Mouse (Mus musculus): ENCODE data around the gene Gm10722. TPM values are rescaled to one million over a fixed set of nuclear protein-coding genes. Genes with fewer than 3 reads are reported as not detected.
"Not testable (repeated sequence)": the region's sequence is repeated elsewhere in the genome, so short reads cannot be mapped to it uniquely, and the experiment has no call there.

The Gm10722 gene
- not detected in 2 replicates for polyA plus RNA-seq (2014; fragmentation: Nextera tagmentation; extraction: Ambion mirVana)

GRCm38 (mm10) chr9:3000445-3000972, at the start of gene Gm10722:
Gene Gm10722 (plus strand): TSS chr9:3000922.
- H3K4me1 ChIP-seq (replicated peaks; ENCODE audit: control insufficient read depth, insufficient read depth, low read length); H3K36me3 ChIP-seq (ENCODE audit: control insufficient read depth, insufficient read depth, low read length); H3K27me3 ChIP-seq (ENCODE audit: control insufficient read depth, insufficient read depth, low read length); H3K9me3 ChIP-seq (ENCODE audit: control insufficient read depth, low read length); H3K9ac ChIP-seq (ENCODE audit: low read length); H3K27ac ChIP-seq (ENCODE audit: low read depth, low read length); H3K4me3 ChIP-seq (ENCODE audit: low read depth, low read length); ATAC-seq (replicated peaks; ENCODE audit: low FRiP score); H3K4me2 ChIP-seq (ENCODE audit: low read depth, low read length, severe bottlenecking): not testable (repeated sequence)
- WGBS, result 66% methylated on average over 12 of the region's 12 CpGs
- DNase-seq (ENCODE audit: low spot score), result peak; percentile 47

- WGBS, result 66% methylated on average over 8 of the region's 8 CpGs
- not testable (repeated sequence) for H3K4me2 ChIP-seq (ENCODE audit: low read depth, low read length, severe bottlenecking); H3K9ac ChIP-seq (ENCODE audit: low read length); H3K4me3 ChIP-seq (ENCODE audit: low read depth, low read length); DNase-seq (ENCODE audit: low spot score); H3K9me3 ChIP-seq (ENCODE audit: control insufficient read depth, low read length); H3K4me1 ChIP-seq (replicated peaks; ENCODE audit: control insufficient read depth, insufficient read depth, low read length); H3K27me3 ChIP-seq (ENCODE audit: control insufficient read depth, insufficient read depth, low read length); ATAC-seq (replicated peaks; ENCODE audit: low FRiP score); H3K27ac ChIP-seq (ENCODE audit: low read depth, low read length); H3K36me3 ChIP-seq (ENCODE audit: control insufficient read depth, insufficient read depth, low read length)
Observed at GRCm38 (mm10) chr9:3001006-3001405, 284 bp downstream of the Gm10722 start.

DNA sequence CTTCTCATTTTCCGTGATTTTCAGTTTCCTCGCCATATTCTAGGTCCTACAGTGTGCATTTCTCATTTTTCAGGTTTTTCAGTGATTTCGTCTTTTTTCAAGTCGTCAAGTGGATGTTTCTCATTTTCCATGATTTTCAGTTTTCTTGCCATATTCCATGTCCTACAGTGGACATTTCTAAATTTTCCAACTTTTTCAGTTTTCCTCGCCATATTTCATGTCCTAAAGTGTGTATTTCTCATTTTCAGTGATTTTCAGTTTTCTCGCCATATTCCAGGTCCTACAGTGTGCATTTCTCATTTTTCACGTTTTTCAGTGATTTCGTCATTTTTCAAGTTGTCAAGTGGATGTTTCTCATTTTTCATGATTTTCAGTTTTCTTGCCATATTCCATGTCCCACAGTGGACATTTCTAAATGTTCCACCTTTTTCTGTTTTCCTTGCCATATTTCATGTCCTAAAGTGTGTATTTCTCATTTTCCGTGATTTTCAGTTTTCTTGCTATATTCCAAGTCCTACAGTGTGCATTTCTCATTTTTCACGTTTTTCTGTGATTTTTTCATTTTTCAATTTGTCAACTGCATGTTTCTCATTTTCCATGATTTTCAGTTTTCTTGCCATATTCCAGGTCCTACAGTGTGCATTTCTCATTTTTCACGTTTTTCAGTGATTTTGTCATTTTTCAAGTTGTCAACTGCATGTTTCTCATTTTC, 1.4 kb downstream of the Gm10722 start:
- not testable (repeated sequence) for H3K27me3 ChIP-seq (ENCODE audit: control insufficient read depth, insufficient read depth, low read length); H3K4me2 ChIP-seq (ENCODE audit: low read depth, low read length, severe bottlenecking); H3K4me3 ChIP-seq (ENCODE audit: low read depth, low read length); H3K9me3 ChIP-seq (ENCODE audit: control insufficient read depth, low read length); H3K27ac ChIP-seq (ENCODE audit: low read depth, low read length); H3K36me3 ChIP-seq (ENCODE audit: control insufficient read depth, insufficient read depth, low read length); H3K9ac ChIP-seq (ENCODE audit: low read length); H3K4me1 ChIP-seq (replicated peaks; ENCODE audit: control insufficient read depth, insufficient read depth, low read length)
- 51% methylated on average over 8 of the region's 11 CpGs for WGBS
- DNase-seq (ENCODE audit: low spot score) (peak; percentile 38), ATAC-seq (replicated peaks; ENCODE audit: low FRiP score) (peak; percentile 87)

DNA sequence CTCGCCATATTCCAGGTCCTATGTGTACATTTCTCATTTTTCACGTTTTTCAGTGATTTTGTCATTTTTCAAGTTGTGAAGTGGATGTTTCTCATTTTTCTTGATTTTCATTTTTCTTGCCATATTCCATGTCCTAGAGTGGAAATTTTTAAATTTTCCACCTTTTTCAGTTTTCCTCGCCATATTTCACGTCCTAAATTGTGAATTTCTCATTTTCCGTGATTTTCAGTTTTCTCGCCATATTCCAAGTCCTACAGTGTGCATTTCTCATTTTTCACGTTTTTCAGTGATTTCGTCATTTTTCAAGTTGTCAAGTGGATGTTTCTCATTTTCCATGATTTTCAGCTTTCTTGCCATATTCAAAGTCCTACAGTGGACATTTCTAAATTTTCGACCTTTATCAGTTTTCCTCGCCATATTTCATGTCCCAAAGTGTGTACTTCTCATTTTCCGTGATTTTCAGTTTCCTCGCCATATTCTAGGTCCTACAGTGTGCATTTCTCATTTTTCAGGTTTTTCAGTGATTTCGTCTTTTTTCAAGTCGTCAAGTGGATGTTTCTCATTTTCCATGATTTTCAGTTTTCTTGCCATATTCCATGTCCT, 2.2 kb downstream of the Gm10722 start, which contains the start of gene Gm11168:
Gene Gm11168 (plus strand): TSS at position 553 of the 603 bp plus-strand sequence.
- not testable (repeated sequence) for H3K9ac ChIP-seq (ENCODE audit: low read length)

GRCm38 (mm10) chr9:3006179-3006578, 5.5 kb downstream of the Gm10722 start:
- H3K4me1 ChIP-seq (replicated peaks; ENCODE audit: control insufficient read depth, insufficient read depth, low read length); H3K9me3 ChIP-seq (ENCODE audit: control insufficient read depth, low read length); ATAC-seq (replicated peaks; ENCODE audit: low FRiP score); H3K9ac ChIP-seq (ENCODE audit: low read length); H3K27ac ChIP-seq (ENCODE audit: low read depth, low read length); DNase-seq (ENCODE audit: low spot score); H3K4me2 ChIP-seq (ENCODE audit: low read depth, low read length, severe bottlenecking); H3K4me3 ChIP-seq (ENCODE audit: low read depth, low read length); H3K27me3 ChIP-seq (ENCODE audit: control insufficient read depth, insufficient read depth, low read length); H3K36me3 ChIP-seq (ENCODE audit: control insufficient read depth, insufficient read depth, low read length): not testable (repeated sequence)
- WGBS, result 90% methylated on average over 1 of the region's 5 CpGs

More for the DNA sequence above, 2.2 kb downstream of the Gm10722 start, which contains the start of gene Gm11168:
- not testable (repeated sequence) for H3K9me3 ChIP-seq (ENCODE audit: control insufficient read depth, low read length); DNase-seq (ENCODE audit: low spot score); ATAC-seq (replicated peaks; ENCODE audit: low FRiP score); H3K4me3 ChIP-seq (ENCODE audit: low read depth, low read length); H3K27ac ChIP-seq (ENCODE audit: low read depth, low read length); H3K4me1 ChIP-seq (replicated peaks; ENCODE audit: control insufficient read depth, insufficient read depth, low read length); H3K36me3 ChIP-seq (ENCODE audit: control insufficient read depth, insufficient read depth, low read length); H3K4me2 ChIP-seq (ENCODE audit: low read depth, low read length, severe bottlenecking); H3K27me3 ChIP-seq (ENCODE audit: control insufficient read depth, insufficient read depth, low read length)
- WGBS, result 69% methylated on average over 6 of the region's 14 CpGs

- not testable (repeated sequence) for H3K36me3 ChIP-seq (ENCODE audit: control insufficient read depth, insufficient read depth, low read length)
- WGBS, result 70% methylated on average over 7 of the region's 8 CpGs
Observed at GRCm38 (mm10) chr9:3006636-3007035, 5.9 kb downstream of the Gm10722 start.

DNA sequence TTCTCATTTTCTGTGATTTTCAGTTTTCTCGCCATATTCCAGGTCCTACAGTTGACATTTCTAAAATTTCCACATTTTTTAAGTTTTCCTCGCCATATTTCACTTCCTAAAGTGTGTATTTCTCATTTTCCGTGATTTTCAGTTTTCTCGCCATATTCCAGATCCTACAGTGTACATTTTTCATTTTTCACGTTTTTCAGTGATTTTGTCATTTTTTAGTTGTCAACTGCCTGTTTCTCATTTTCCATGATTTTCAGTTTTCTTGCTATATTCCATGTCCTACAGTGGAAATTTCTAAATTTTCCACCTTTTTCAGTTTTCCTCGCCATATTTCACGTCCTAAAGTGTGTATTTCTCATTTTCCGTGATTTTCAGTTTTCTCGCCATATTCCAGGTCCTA, 6.5 kb downstream of the Gm10722 start:
- 73% methylated on average over 6 of the region's 9 CpGs for WGBS
- peak; percentile 30; the same call in 1 of the 2 replicates for ATAC-seq (replicated peaks; ENCODE audit: low FRiP score)

More at GRCm38 (mm10) chr9:3006636-3007035, 5.9 kb downstream of the Gm10722 start:
- not testable (repeated sequence) for H3K4me3 ChIP-seq (ENCODE audit: low read depth, low read length); H3K9ac ChIP-seq (ENCODE audit: low read length); H3K4me2 ChIP-seq (ENCODE audit: low read depth, low read length, severe bottlenecking); H3K27ac ChIP-seq (ENCODE audit: low read depth, low read length); H3K27me3 ChIP-seq (ENCODE audit: control insufficient read depth, insufficient read depth, low read length); DNase-seq (ENCODE audit: low spot score); H3K9me3 ChIP-seq (ENCODE audit: control insufficient read depth, low read length); H3K4me1 ChIP-seq (replicated peaks; ENCODE audit: control insufficient read depth, insufficient read depth, low read length)
- peak; percentile 78 for ATAC-seq (replicated peaks; ENCODE audit: low FRiP score)

DNA sequence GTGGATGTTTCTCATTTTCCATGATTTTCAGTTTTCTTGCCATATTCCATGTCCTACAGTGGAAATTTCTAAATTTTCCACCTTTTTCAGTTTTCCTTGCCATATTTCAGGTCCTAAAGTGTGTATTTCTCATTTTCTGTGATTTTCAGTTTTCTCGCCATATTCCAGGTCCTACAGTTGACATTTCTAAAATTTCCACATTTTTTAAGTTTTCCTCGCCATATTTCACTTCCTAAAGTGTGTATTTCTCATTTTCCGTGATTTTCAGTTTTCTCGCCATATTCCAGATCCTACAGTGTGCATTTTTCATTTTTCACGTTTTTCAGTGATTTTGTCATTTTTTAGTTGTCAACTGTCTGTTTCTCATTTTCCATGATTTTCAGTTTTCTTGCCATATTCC, 8.6 kb downstream of the Gm10722 start:
- not testable (repeated sequence) for H3K4me2 ChIP-seq (ENCODE audit: low read depth, low read length, severe bottlenecking); H3K9me3 ChIP-seq (ENCODE audit: control insufficient read depth, low read length); H3K9ac ChIP-seq (ENCODE audit: low read length); H3K27me3 ChIP-seq (ENCODE audit: control insufficient read depth, insufficient read depth, low read length); H3K36me3 ChIP-seq (ENCODE audit: control insufficient read depth, insufficient read depth, low read length); H3K4me1 ChIP-seq (replicated peaks; ENCODE audit: control insufficient read depth, insufficient read depth, low read length); DNase-seq (ENCODE audit: low spot score); H3K4me3 ChIP-seq (ENCODE audit: low read depth, low read length); H3K27ac ChIP-seq (ENCODE audit: low read depth, low read length)
- ATAC-seq (replicated peaks; ENCODE audit: low FRiP score), result peak; percentile 42; the same call in 1 of the 2 replicates
- WGBS, result no CpG with 5 or more reads among the region's 5 CpGs

More for the DNA sequence above, 6.5 kb downstream of the Gm10722 start:
- H3K4me3 ChIP-seq (ENCODE audit: low read depth, low read length); H3K4me1 ChIP-seq (replicated peaks; ENCODE audit: control insufficient read depth, insufficient read depth, low read length); H3K9ac ChIP-seq (ENCODE audit: low read length); DNase-seq (ENCODE audit: low spot score); H3K36me3 ChIP-seq (ENCODE audit: control insufficient read depth, insufficient read depth, low read length); H3K9me3 ChIP-seq (ENCODE audit: control insufficient read depth, low read length); H3K27ac ChIP-seq (ENCODE audit: low read depth, low read length); H3K4me2 ChIP-seq (ENCODE audit: low read depth, low read length, severe bottlenecking); H3K27me3 ChIP-seq (ENCODE audit: control insufficient read depth, insufficient read depth, low read length): not testable (repeated sequence)
